Mouse (Mus musculus): ENCODE data around the gene Vmn2r120.
"Not testable (repeated sequence)": the region's sequence is repeated elsewhere in the genome, so short reads cannot be mapped to it uniquely, and the experiment has no call there.

Vmn2r120 gene

GRCm38 (mm10) chr17:57545405-57545804, at the start of gene Vmn2r120:
Gene Vmn2r120 (minus strand): TSS chr17:57545505.
- no peak for DNase-seq (ENCODE audit: low read depth, low spot score)

- not testable (repeated sequence) for DNase-seq (ENCODE audit: low read depth, low spot score)
These were observed 42.0 kb upstream of the Vmn2r120 start for GRCm38 (mm10) chr17:57587273-57587672.

GRCm38 (mm10) chr17:57574075-57574705, 28.9 kb upstream of the Vmn2r120 start:
- DNase-seq (ENCODE audit: low read depth, low spot score), result no peak
